Mouse (Mus musculus) adrenal gland, adult 8-10 months (tissue): ENCODE data around the gene Kank2. TPM values are rescaled to one million over a fixed set of nuclear protein-coding genes. Genes with fewer than 3 reads are reported as not detected.

Source experiments
- microRNA-seq, 2 experiments: library from miRNA; unstranded; fragments of <30 nt; microRNA quantifications; one replicate each; pipeline ENCODE4 v1.2.0; 2022
- total RNA-seq, 4 experiments: library from RNA; stranded (reverse); gene quantifications; 2 replicates each; pipeline ENCODE4 v1.2.4; 2022

Gene Kank2
- total RNA-seq, 4 experiments from 2014 or later = 35.0 to 58.9 (median 47.5) TPM

Small RNAs within 50 kb of the gene (microRNA-seq; reads per million reads assigned to microRNA genes)
- gene Mir7083 = 4.6 to 7.5 reads per million in 2 experiments

Other genes with a start within 250 kb of the Kank2 start
- 10 to 100 TPM; 61.4 to 80.6 (median 69.3) TPM for gene Timm29, start 206.0 kb downstream of the Kank2 start, total RNA-seq
- 10 to 100 TPM; 33.2 to 52.0 (median 44.1) TPM for gene Yipf2, start 205.9 kb downstream of the Kank2 start, total RNA-seq
- 10 to 100 TPM; 78.6 to 92.0 (median 80.9) TPM for gene Smarca4, start 182.6 kb downstream of the Kank2 start, total RNA-seq
- gene Ldlr, start 75.3 kb downstream of the Kank2 start, total RNA-seq = 100 to 1,000 TPM; 102 to 164 (median 147) TPM
- gene Spc24, start 38.4 kb downstream of the Kank2 start, total RNA-seq = 1 to 10 TPM in 3 of 4 experiments, under 1 TPM in 1; 0.32 to 4.9 (median 2.1) TPM
- 10 to 100 TPM in 2 of 4 experiments, 1 to 10 TPM in 2; 1.5 to 12.0 (median 7.7) TPM for gene Angptl8, start 36.8 kb upstream of the Kank2 start, total RNA-seq
- gene Dock6, start 53.9 kb upstream of the Kank2 start, total RNA-seq = 10 to 100 TPM; 34.3 to 80.5 (median 56.4) TPM
- gene Rab3d, start 119.4 kb upstream of the Kank2 start, total RNA-seq = 10 to 100 TPM; 43.1 to 64.6 (median 48.1) TPM
- 10 to 100 TPM in 3 of 4 experiments, 1 to 10 TPM in 1; 8.6 to 27.3 (median 17.7) TPM for gene Ccdc159, start 128.7 kb upstream of the Kank2 start, total RNA-seq
- 100 to 1,000 TPM; 375 to 588 (median 495) TPM for gene Tmem205, start 128.8 kb upstream of the Kank2 start, total RNA-seq
- gene Plppr2, start 138.3 kb upstream of the Kank2 start, total RNA-seq = 10 to 100 TPM; 19.6 to 44.0 (median 32.1) TPM
- 10 to 100 TPM; 17.5 to 22.5 (median 20.0) TPM for gene Swsap1, start 157.0 kb upstream of the Kank2 start, total RNA-seq
- 1 to 10 TPM; 1.2 to 4.7 (median 2.0) TPM for gene Epor, start 164.8 kb upstream of the Kank2 start, total RNA-seq
- 10 to 100 TPM; 23.7 to 72.6 (median 49.6) TPM for gene Rgl3, start 190.7 kb upstream of the Kank2 start, total RNA-seq
- gene Ccdc151, start 203.9 kb upstream of the Kank2 start, total RNA-seq = 1 to 10 TPM in 3 of 4 experiments, under 1 TPM in 1; 0.81 to 2.8 (median 1.4) TPM
- 100 to 1,000 TPM; 167 to 190 (median 180) TPM for gene Prkcsh, start 204.1 kb upstream of the Kank2 start, total RNA-seq